Mouse (Mus musculus) C2C12 (cell line): ENCODE data around the gene Atn1.

Experiments
- CEBPB ChIP-seq: IDR thresholded peaks from one replicate; pipeline ENCODE4 v1.6.1; 2011; ENCODE audit warnings: low read depth, mild to moderate bottlenecking, control low read depth, moderate library complexity
- CTCF ChIP-seq: IDR thresholded peaks from one replicate; pipeline ENCODE4 v1.5.1; 2011; ENCODE audit not compliant: control insufficient read depth, insufficient read depth, insufficient read length
- FOSL1 ChIP-seq: IDR thresholded peaks from one replicate; pipeline ENCODE4 v1.8.0; 2011; ENCODE audit warnings: mild to moderate bottlenecking, low read length; ENCODE audit not compliant: poor library complexity, insufficient read depth, severe bottlenecking
- MAX ChIP-seq: IDR thresholded peaks from one replicate; pipeline ENCODE4 v1.6.1; 2011; ENCODE audit warnings: mild to moderate bottlenecking, control low read depth
- MYOD1 ChIP-seq: IDR thresholded peaks from one replicate; pipeline ENCODE4 v1.6.1; 2011; ENCODE audit warnings: low read depth; ENCODE audit not compliant: control insufficient read depth, insufficient read length
- MYOG ChIP-seq: IDR thresholded peaks from one replicate; pipeline ENCODE4 v1.6.1; 2011; ENCODE audit not compliant: control insufficient read depth, insufficient read length; ENCODE audit errors: extremely low read depth
- USF1 ChIP-seq: IDR thresholded peaks from one replicate; pipeline ENCODE4 v1.6.1; 2011; ENCODE audit warnings: low read depth, mild to moderate bottlenecking, control low read depth, moderate library complexity

GRCm38 (mm10) chr6:124732476-124733370, 23.6 kb downstream of the Atn1 start:
- no peak for TF ChIP-seq MAX
- TF ChIP-seq CTCF, result no peak
- TF ChIP-seq USF1, result no peak
- no peak for TF ChIP-seq MYOD1
- no peak for TF ChIP-seq CEBPB
- TF ChIP-seq MYOG, result no peak
- TF ChIP-seq FOSL1, result no peak
